Mouse (Mus musculus) brain, embryonic 14.5 days (tissue): ENCODE measurements around the gene Arhgef15. TPM values are rescaled to one million over a fixed set of nuclear protein-coding genes. Genes with fewer than 3 reads are reported as not detected.

ENCODE experiments used
- DNase-seq: peaks from one replicate; pipeline ENCODE4 v3.0.0-alpha.2; 2011; ENCODE audit warnings: low read depth
- CTCF ChIP-seq: fragments of 200-500 bp; IDR thresholded peaks from 2 replicates; pipeline ENCODE4 v1.5.1; 2012; ENCODE audit warnings: inconsistent platforms, mild to moderate bottlenecking, moderate library complexity, borderline replicate concordance; ENCODE audit not compliant: insufficient read depth, insufficient read length; ENCODE audit errors: extremely low read depth
- POLR2A ChIP-seq: fragments of 200-500 bp; IDR thresholded peaks from 2 replicates; pipeline ENCODE4 v1.6.1; 2012; ENCODE audit warnings: mild to moderate bottlenecking, inconsistent platforms, borderline replicate concordance; ENCODE audit not compliant: poor library complexity, insufficient read depth, insufficient read length, severe bottlenecking; ENCODE audit errors: extremely low read depth
- polyA plus RNA-seq: library from polyadenylated mRNA; depleted of rRNA; stranded (reverse); fragments of >200 nt; gene quantifications from 2 replicates; pipeline ENCODE4 v1.2.3, GENCODE M21; 2012; rRNA removed

The Arhgef15 gene
- polyA plus RNA-seq, 1 experiment = 40.1 TPM

GRCm38 (mm10) chr11:68896247-68896646 is 61.0 kb downstream of the Arhgef15 start:
- DNase-seq = no peak
- no peak for TF ChIP-seq CTCF
- TF ChIP-seq POLR2A = no peak

GRCm38 (mm10) chr11:68893911-68894464 is 63.3 kb downstream of the Arhgef15 start:
- no peak for DNase-seq
- TF ChIP-seq CTCF (no peak), POLR2A (no peak)

Other genes with a start within 250 kb of the Arhgef15 start
- 62.4 and 74.0 TPM in 2 replicates for gene Ndel1, start 85.6 kb downstream of the Arhgef15 start, polyA plus RNA-seq
- 0.05 and 0.10 TPM in 2 replicates for gene Rnf222, start 68.9 kb downstream of the Arhgef15 start, polyA plus RNA-seq
- 2,015 and 2,036 TPM in 2 replicates for gene Rpl26, start 55.9 kb downstream of the Arhgef15 start, polyA plus RNA-seq
- 3.6 and 4.1 TPM in 2 replicates for gene Odf4, start 30.4 kb downstream of the Arhgef15 start, polyA plus RNA-seq
- gene Slc25a35, start 10.7 kb upstream of the Arhgef15 start, polyA plus RNA-seq = 3.0 and 4.6 TPM in 2 replicates
- 24.1 and 33.6 TPM in 2 replicates for gene Rangrf, start 17.7 kb upstream of the Arhgef15 start, polyA plus RNA-seq
- gene Pfas, start 51.0 kb upstream of the Arhgef15 start, polyA plus RNA-seq = 25.8 and 27.6 TPM in 2 replicates
- 115 and 170 TPM in 2 replicates for gene Ctc1, start 58.4 kb upstream of the Arhgef15 start, polyA plus RNA-seq
- 38.3 and 74.9 TPM in 2 replicates for gene Aurkb, start 88.2 kb upstream of the Arhgef15 start, polyA plus RNA-seq
- gene Borcs6, start 102.2 kb upstream of the Arhgef15 start, polyA plus RNA-seq = 19.6 and 22.1 TPM in 2 replicates
- 25.6 and 35.1 TPM in 2 replicates for gene Tmem107, start 113.3 kb upstream of the Arhgef15 start, polyA plus RNA-seq
- gene Vamp2, start 131.0 kb upstream of the Arhgef15 start, polyA plus RNA-seq = 251 and 319 TPM in 2 replicates
- 12.2 and 16.3 TPM in 2 replicates for gene Per1, start 137.7 kb upstream of the Arhgef15 start, polyA plus RNA-seq
- gene Hes7, start 162.9 kb upstream of the Arhgef15 start, polyA plus RNA-seq = 0.42 and 0.45 TPM in 2 replicates
- 0.33 and 0.47 TPM in 2 replicates for gene 9130213A22Rik, start 165.1 kb upstream of the Arhgef15 start, polyA plus RNA-seq
- 2.8 and 3.5 TPM in 2 replicates for gene Aloxe3, start 168.4 kb upstream of the Arhgef15 start, polyA plus RNA-seq
- gene Alox12b, start 199.5 kb upstream of the Arhgef15 start, polyA plus RNA-seq = 0.13 and 0.23 TPM in 2 replicates
- gene Alox8, start 240.4 kb upstream of the Arhgef15 start, polyA plus RNA-seq = 0.05 and 0.25 TPM in 2 replicates